Comparison of ENCODE assay signal across 12 mouse cellular contexts in genomic region chr11:120728530-120729240, GRCm38 (mm10). TPM values are rescaled to one million over a fixed set of nuclear protein-coding genes. Genes with fewer than 3 reads are reported as not detected.
DNase-seq lines count a peak whose midpoint lies in the region; ATAC-seq and TF ChIP-seq lines count a peak whose summit lies in the region.
"Had no signal": no experiment of that assay in that cellular context is flagged by ENCODE, and none has a peak within 500 bp of the region (broad histone marks: within the 10 kb centered on the region; RNA-seq: fewer than 3 reads in every experiment).

No protein-coding gene starts in this region.

- H3K9me3 ChIP-seq in heart, embryonic 10.5 days: no peaks in the 10 kb centered on the region
- H3K9me3 ChIP-seq in ES-E14 (ENCODE audit: control insufficient read depth, insufficient read depth, low read depth, low read length): no peaks in the 10 kb centered on the region
- no peaks in the 10 kb centered on the region for H3K9me3 ChIP-seq in liver, embryonic 14.5 days (ENCODE audit: control insufficient read depth, low read length)
- H3K9me3 ChIP-seq: forebrain, embryonic 13.5 days; limb, embryonic 15.5 days had no signal

- H3K9ac ChIP-seq in ES-E14 (ENCODE audit: insufficient read depth, low read depth, low read length, poor library complexity, severe bottlenecking): 0 out of 2 replicates have a peak overlapping the region, but pooled peaks have one; percentile 2
- no peak overlapping the region for H3K9ac ChIP-seq in liver, embryonic 14.5 days (replicated peaks)
- H3K9ac ChIP-seq: forebrain, embryonic 13.5 days; limb, embryonic 15.5 days had no signal

- peak; percentile 94 for TF ChIP-seq POLR2A in lung, adult 2 months (IDR thresholded peaks at IDR 0.05; ENCODE audit: borderline replicate concordance, extremely low read depth, low read depth, low read length)

- no peak for DNase-seq in heart, embryonic 10.5 days (ENCODE audit: low spot score)
- DNase-seq in heart, adult 18-20 months: no peak
- DNase-seq in lung, adult 2 months: no peak
- no peak for DNase-seq in lung, postnatal 4 days
- DNase-seq in ES-E14 (ENCODE audit: low read depth, low spot score): no peak
- no peak for DNase-seq in liver, embryonic 14.5 days (ENCODE audit: low read depth in 3 of 3, low spot score in 3 of 3)
- DNase-seq in left cerebral cortex, adult 18-20 months (ENCODE audit: low spot score in 2 of 2): no peak
- no peak for DNase-seq in urinary bladder, postnatal 36 days (ENCODE audit: low spot score in 2 of 2)
- DNase-seq: cerebellum, postnatal 14 days had no signal

- H3K4me3 ChIP-seq in heart, embryonic 10.5 days: peak overlapping the region; percentile 31; the same call in 1 of the 2 replicates
- H3K4me3 ChIP-seq in lung, adult 2 months (replicated peaks; ENCODE audit: extremely low read depth, low read depth, low read length): peak overlapping the region; percentile 22
- peak overlapping the region; percentile 4 to 47; a peak in 2 of 4 replicates for H3K4me3 ChIP-seq in ES-E14 (ENCODE audit: insufficient read depth in 1 of 2, low read depth in 1 of 2, low read length in 2 of 2, poor library complexity in 1 of 2, severe bottlenecking in 1 of 2)
- no peak overlapping the region for H3K4me3 ChIP-seq in liver, embryonic 14.5 days (ENCODE audit: insufficient read depth in 1 of 2, low read depth in 2 of 2, low read length in 2 of 2)
- H3K4me3 ChIP-seq: forebrain, embryonic 13.5 days had no signal

- peaks cover 22% of the 10 kb centered on the region for H3K4me1 ChIP-seq in heart, embryonic 10.5 days
- peaks cover 3% of the 10 kb centered on the region; the same call in 1 of the 2 replicates for H3K4me1 ChIP-seq in lung, adult 2 months (ENCODE audit: control insufficient read depth, insufficient read depth, low read length)
- peaks cover 3 to 11% of the 10 kb centered on the region in 2 experiments; a peak in 1 of 4 replicates for H3K4me1 ChIP-seq in ES-E14 (ENCODE audit: control insufficient read depth in 2 of 2, insufficient read depth in 2 of 2, low read length in 2 of 2, poor library complexity in 1 of 2)
- H3K4me1 ChIP-seq in liver, embryonic 14.5 days (replicated peaks; ENCODE audit: control insufficient read depth in 2 of 2, insufficient read depth in 2 of 2, low read length in 1 of 2): peaks cover 0 to 6% of the 10 kb centered on the region in 2 experiments; a peak in 2 of 4 replicates

- no peak for TF ChIP-seq EP300 in liver, embryonic 14.5 days (IDR thresholded peaks at IDR 0.05; ENCODE audit: low read depth)

- no peak overlapping the region for H3K27ac ChIP-seq in heart, embryonic 10.5 days
- H3K27ac ChIP-seq in ES-E14 (ENCODE audit: insufficient read depth, low read depth, low read length, poor library complexity, severe bottlenecking): no peak overlapping the region
- H3K27ac ChIP-seq in liver, embryonic 14.5 days: no peak overlapping the region
- H3K27ac ChIP-seq: forebrain, embryonic 13.5 days; limb, embryonic 15.5 days had no signal

- no peak for ATAC-seq in liver, embryonic 14.5 days (ENCODE audit: insufficient read depth)
- ATAC-seq: forebrain, embryonic 13.5 days had no signal

- in situ Hi-C loops in ES-E14 (cut with MboI; ENCODE audit: low sequenced_read_pairs in 2 of 2, unreplicated experiment in 2 of 2): loop anchor here in 1 of 2 experiments (5.0 kb wide), 1 partner anchor 49 kb away; no protein-coding TSS in a partner anchor

- peak overlapping the region; percentile 43; the same call in 1 of the 2 replicates for H3K4me2 ChIP-seq in liver, embryonic 14.5 days (ENCODE audit: low read depth)

- no peaks in the 10 kb centered on the region for H3K36me3 ChIP-seq in heart, embryonic 10.5 days
- H3K36me3 ChIP-seq in ES-E14 (ENCODE audit: control insufficient read depth, insufficient read depth, low read length, poor library complexity, severe bottlenecking): peaks cover 12% of the 10 kb centered on the region
- no peaks in the 10 kb centered on the region for H3K36me3 ChIP-seq in liver, embryonic 14.5 days (replicated peaks; ENCODE audit: control insufficient read depth, insufficient read depth, low read depth)

- H3K27me3 ChIP-seq in heart, embryonic 10.5 days (ENCODE audit: insufficient read depth, poor library complexity, severe bottlenecking): peaks cover 80% of the 10 kb centered on the region
- H3K27me3 ChIP-seq in liver, embryonic 14.5 days (ENCODE audit: control insufficient read depth, insufficient read depth, low read length): no peaks in the 10 kb centered on the region

- no peak for TF ChIP-seq CTCF in lung, adult 2 months (IDR thresholded peaks at IDR 0.05; ENCODE audit: insufficient read depth, low read length)
- no peak for TF ChIP-seq CTCF in liver, embryonic 14.5 days (IDR thresholded peaks at IDR 0.05; ENCODE audit: low read depth)

- WGBS in heart, embryonic 10.5 days: 59% methylated on average over 11 of the region's 11 CpGs
- WGBS in lung, adult 2 months: 77% methylated on average over 11 of the region's 11 CpGs
- 66% methylated on average over 11 of the region's 11 CpGs for WGBS in liver, embryonic 14.5 days (ENCODE audit: insufficient replicate concordance)

TF ChIP-seq in ES-E14, 5 proteins besides CTCF, POLR2A, EP300 and RAD21:
- TF ChIP-seq HCFC1 (IDR thresholded peaks at IDR 0.05; ENCODE audit: borderline replicate concordance, insufficient read depth, low read length) (no peak), ZNF384 (IDR thresholded peaks at IDR 0.05; ENCODE audit: low read depth, low read length) (no peak), CHD2 (IDR thresholded peaks at IDR 0.05; ENCODE audit: low read depth, low read length) (no peak), MAFK (IDR thresholded peaks at IDR 0.05; ENCODE audit: insufficient read depth, low read depth, low read length) (no peak), ZC3H11A (IDR thresholded peaks at IDR 0.05; ENCODE audit: borderline replicate concordance, low read depth, low read length) (no peak)

RNA-seq across cellular contexts. Expression of gene Dcxr, which starts 1.6 kb away (rescaled TPM):
- polyA plus RNA-seq in heart, embryonic 10.5 days (2016; fragmentation: Nextera tagmentation; extraction: Ambion mirVana): 8.8 and 10.6 TPM in 2 replicates
- 10 to 100 TPM; 16.6 to 16.7 TPM for total RNA-seq in heart, adult 18-20 months (2021)
- polyA plus RNA-seq in lung, adult 2 months (2012; rRNA removed): 326 and 340 TPM in 2 replicates
- 43.6 and 66.6 TPM in 2 replicates for total RNA-seq in ES-E14 (2012; rRNA removed)
- polyA plus RNA-seq in liver, embryonic 14.5 days (2012; rRNA removed): 10.4 and 11.3 TPM in 2 replicates
- polyA plus RNA-seq in liver, embryonic 14.5 days (2014; fragmentation: Nextera tagmentation; extraction: Ambion mirVana): 15.1 and 17.0 TPM in 2 replicates
- total RNA-seq in left cerebral cortex, adult 18-20 months (2021): 10 to 100 TPM in 1 of 2 experiments, 1 to 10 TPM in 1; 8.5 to 11.9 TPM

RNA-seq across cellular contexts. Expression of gene Cbr2, which starts 3.2 kb away (rescaled TPM):
- 1.1 and 1.3 TPM in 2 replicates for polyA plus RNA-seq in heart, embryonic 10.5 days (2016; fragmentation: Nextera tagmentation; extraction: Ambion mirVana)
- total RNA-seq in heart, adult 18-20 months (2021): 10 to 100 TPM; 20.9 to 82.2 TPM
- 13,780 and 14,250 TPM in 2 replicates for polyA plus RNA-seq in lung, adult 2 months (2012; rRNA removed)
- not detected in 2 replicates for total RNA-seq in ES-E14 (2012; rRNA removed)
- polyA plus RNA-seq in liver, embryonic 14.5 days (2012; rRNA removed): 0.20 TPM in 1 of 2 replicates, not detected in the other
- polyA plus RNA-seq in liver, embryonic 14.5 days (2014; fragmentation: Nextera tagmentation; extraction: Ambion mirVana): not detected in 2 replicates
- 1 to 10 TPM; 1.7 to 2.9 TPM for total RNA-seq in left cerebral cortex, adult 18-20 months (2021)
- total RNA-seq: megakaryocyte-erythroid progenitor cell, adult 5-6 weeks had no signal
- polyA plus RNA-seq: forebrain, embryonic 13.5 days had no signal

RNA-seq across cellular contexts. Expression of gene Rac3, which starts 7.4 kb away (rescaled TPM):
- polyA plus RNA-seq in heart, embryonic 10.5 days (2016; fragmentation: Nextera tagmentation; extraction: Ambion mirVana): 6.9 and 13.8 TPM in 2 replicates
- total RNA-seq in heart, adult 18-20 months (2021): 1 to 10 TPM; 1.1 to 1.3 TPM
- 62.0 and 76.8 TPM in 2 replicates for polyA plus RNA-seq in lung, adult 2 months (2012; rRNA removed)
- 20.1 and 34.3 TPM in 2 replicates for total RNA-seq in ES-E14 (2012; rRNA removed)
- 1.3 and 1.7 TPM in 2 replicates for polyA plus RNA-seq in liver, embryonic 14.5 days (2012; rRNA removed)
- 0.13 TPM in 1 of 2 replicates, not detected in the other for polyA plus RNA-seq in liver, embryonic 14.5 days (2014; fragmentation: Nextera tagmentation; extraction: Ambion mirVana)
- 10 to 100 TPM; 28.9 to 38.6 TPM for total RNA-seq in left cerebral cortex, adult 18-20 months (2021)

RNA-seq across cellular contexts. Expression of gene Lrrc45, which starts 15.0 kb away (rescaled TPM):
- polyA plus RNA-seq in heart, embryonic 10.5 days (2016; fragmentation: Nextera tagmentation; extraction: Ambion mirVana): 31.7 and 43.6 TPM in 2 replicates
- total RNA-seq in heart, adult 18-20 months (2021): 1 to 10 TPM; 3.8 to 4.3 TPM
- 35.6 and 40.1 TPM in 2 replicates for polyA plus RNA-seq in lung, adult 2 months (2012; rRNA removed)
- total RNA-seq in ES-E14 (2012; rRNA removed): 30.3 and 65.0 TPM in 2 replicates
- polyA plus RNA-seq in liver, embryonic 14.5 days (2012; rRNA removed): 6.6 and 9.3 TPM in 2 replicates
- polyA plus RNA-seq in liver, embryonic 14.5 days (2014; fragmentation: Nextera tagmentation; extraction: Ambion mirVana): 6.2 and 8.3 TPM in 2 replicates
- total RNA-seq in left cerebral cortex, adult 18-20 months (2021): 10 to 100 TPM; 53.0 to 56.2 TPM

RNA-seq across cellular contexts. Expression of gene Cenpx, which starts 15.1 kb away (rescaled TPM):
- 124 and 136 TPM in 2 replicates for polyA plus RNA-seq in heart, embryonic 10.5 days (2016; fragmentation: Nextera tagmentation; extraction: Ambion mirVana)
- total RNA-seq in heart, adult 18-20 months (2021): 10 to 100 TPM; 32.5 to 34.2 TPM
- 68.0 and 69.1 TPM in 2 replicates for polyA plus RNA-seq in lung, adult 2 months (2012; rRNA removed)
- total RNA-seq in ES-E14 (2012; rRNA removed): 53.9 TPM in 2 replicates
- 64.2 and 78.3 TPM in 2 replicates for polyA plus RNA-seq in liver, embryonic 14.5 days (2012; rRNA removed)
- polyA plus RNA-seq in liver, embryonic 14.5 days (2014; fragmentation: Nextera tagmentation; extraction: Ambion mirVana): 119 and 128 TPM in 2 replicates
- total RNA-seq in left cerebral cortex, adult 18-20 months (2021): 10 to 100 TPM; 19.7 to 20.8 TPM

Comparison
In these comparisons a context has a peak if more than half of its experiments do, and no peak if none do; other contexts are left out.
1. H3K4me3 ChIP-seq: peak in heart, embryonic 10.5 days (single experiment), lung, adult 2 months (single experiment) and ES-E14 (2 of 2); none in liver, embryonic 14.5 days (0 of 2).
2. RNA of gene Cbr2, which starts 3.2 kb away (total RNA-seq): 20.9 to 82.2 TPM in heart, adult 18-20 months; 1.7 to 2.9 TPM in left cerebral cortex, adult 18-20 months and not detected in ES-E14; every median in the first group is over 4 times any median in the second.